Mouse (Mus musculus) heart, embryonic 16.5 days (tissue): Measurements from ENCODE around the gene Dock2. TPM values are rescaled to one million over a fixed set of nuclear protein-coding genes. Genes with fewer than 3 reads are reported as not detected.

ENCODE experiments used
- ATAC-seq: fragments of 200-750 bp; cut with Nextera tagmentation; replicated peaks from 2 replicates; pipeline ENCODE4 v1.8.0; 2017; ENCODE audit warnings: moderate number of reproducible peaks; ENCODE audit not compliant: insufficient read depth, low FRiP score; ENCODE audit errors: extremely low read depth
- H3K27ac ChIP-seq: fragments of 300-500 bp; sonication (generic); 2 replicates; pipeline ENCODE4 v1.5.1; 2014; ENCODE audit warnings: mild to moderate bottlenecking, low read length, control low read depth, moderate library complexity
- H3K27me3 ChIP-seq: fragments of 300-500 bp; sonication (generic); 2 replicates; pipeline ENCODE4 v1.6.1; 2014; ENCODE audit warnings: low read length, mixed read lengths; ENCODE audit not compliant: control insufficient read depth, insufficient read depth
- H3K36me3 ChIP-seq: fragments of 300-500 bp; sonication (generic); 2 replicates; pipeline ENCODE4 v1.6.1; 2014; ENCODE audit not compliant: control insufficient read depth, insufficient read depth
- H3K4me1 ChIP-seq: fragments of 300-500 bp; sonication (generic); 2 replicates; pipeline ENCODE4 v1.6.1; 2014; ENCODE audit warnings: low read length, mixed read lengths; ENCODE audit not compliant: control insufficient read depth, insufficient read depth
- H3K4me2 ChIP-seq: fragments of 300-500 bp; sonication (generic); 2 replicates; pipeline ENCODE4 v1.6.1; 2014; ENCODE audit warnings: low read depth, mild to moderate bottlenecking, control low read depth, low read length
- H3K4me3 ChIP-seq: fragments of 300-500 bp; sonication (generic); 2 replicates; pipeline ENCODE4 v1.5.1; 2014; ENCODE audit warnings: mild to moderate bottlenecking, control low read depth, low read length
- H3K9ac ChIP-seq: fragments of 300-500 bp; sonication (generic); 2 replicates; pipeline ENCODE4 v1.6.1; 2014; ENCODE audit warnings: low read length, control low read depth
- H3K9me3 ChIP-seq: fragments of 300-500 bp; sonication (generic); replicated peaks from 2 replicates; pipeline ENCODE4 v1.6.1; 2016; ENCODE audit warnings: low read length; ENCODE audit not compliant: control insufficient read depth
- WGBS: fragments of 180-500 bp; shearing (Covaris S2); extraction: QIAGEN DNeasy Blood & Tissue Kit; methylation state at CpG from one replicate; pipeline ENCODE4 v1.1.7; 2014; 5-methylcytosine and 5-hydroxymethylcytosine counted together
- polyA plus RNA-seq: library from polyadenylated mRNA; unstranded; fragments of >200 nt; fragmentation: Nextera tagmentation; extraction: Ambion mirVana; gene quantifications from 2 replicates; pipeline ENCODE4 v1.2.1, GENCODE M21; 2015

Gene Dock2
- polyA plus RNA-seq, 1 experiment from 2014 or later = 5.3 TPM

GRCm38 (mm10) chr11:34528006-34528405 is 255.7 kb downstream of the Dock2 start:
- Histone ChIP-seq H3K27me3 (no peaks in the 10 kb centered on the region), H3K36me3 (no peaks in the 10 kb centered on the region), H3K9me3 (no peaks in the 10 kb centered on the region), H3K4me2 (no peak overlapping the region), H3K9ac (no peak overlapping the region), H3K4me1 (no peaks in the 10 kb centered on the region), H3K27ac (no peak overlapping the region), H3K4me3 (no peak overlapping the region)
- no peak for ATAC-seq
- WGBS = 76% methylated on average over 4 of the region's 4 CpGs

GRCm38 (mm10) chr11:34527238-34527637 is 256.5 kb downstream of the Dock2 start:
- Histone ChIP-seq H3K27ac (no peak overlapping the region), H3K36me3 (no peaks in the 10 kb centered on the region), H3K4me1 (no peaks in the 10 kb centered on the region), H3K4me3 (no peak overlapping the region), H3K9ac (no peak overlapping the region), H3K4me2 (no peak overlapping the region), H3K9me3 (no peaks in the 10 kb centered on the region), H3K27me3 (no peaks in the 10 kb centered on the region)
- ATAC-seq = no peak
- WGBS = 86% methylated on average over 5 of the region's 5 CpGs

GRCm38 (mm10) chr11:34525096-34525891 is 258.4 kb downstream of the Dock2 start:
- no peak overlapping the region for H3K4me2 ChIP-seq
- no peaks in the 10 kb centered on the region for H3K36me3 ChIP-seq
- no peaks in the 10 kb centered on the region for H3K27me3 ChIP-seq
- H3K9ac ChIP-seq = no peak overlapping the region
- no peaks in the 10 kb centered on the region for H3K9me3 ChIP-seq
- H3K4me3 ChIP-seq = no peak overlapping the region
- H3K4me1 ChIP-seq = no peaks in the 10 kb centered on the region
- no peak overlapping the region for H3K27ac ChIP-seq
- 49% methylated on average over 7 of the region's 7 CpGs for WGBS
- no peak for ATAC-seq

GRCm38 (mm10) chr11:34524586-34524985 is 259.1 kb downstream of the Dock2 start:
- Histone ChIP-seq H3K9me3 (no peaks in the 10 kb centered on the region), H3K27me3 (no peaks in the 10 kb centered on the region), H3K4me1 (no peaks in the 10 kb centered on the region), H3K36me3 (no peaks in the 10 kb centered on the region), H3K4me2 (no peak overlapping the region), H3K9ac (no peak overlapping the region), H3K27ac (no peak overlapping the region), H3K4me3 (no peak overlapping the region)
- WGBS = 64% methylated on average over 4 of the region's 4 CpGs
- no peak for ATAC-seq

- H3K27me3 ChIP-seq = no peaks in the 10 kb centered on the region
- WGBS = 70% methylated on average over 5 of the region's 5 CpGs
Measured at GRCm38 (mm10) chr11:34518566-34518965, 265.1 kb downstream of the Dock2 start.

GRCm38 (mm10) chr11:34516971-34517370 is 266.7 kb downstream of the Dock2 start:
- WGBS = 44% methylated on average over 2 of the region's 2 CpGs
- Histone ChIP-seq H3K4me1 (no peaks in the 10 kb centered on the region), H3K9me3 (no peaks in the 10 kb centered on the region), H3K4me3 (no peak overlapping the region), H3K27ac (no peak overlapping the region), H3K9ac (no peak overlapping the region), H3K4me2 (no peak overlapping the region), H3K36me3 (no peaks in the 10 kb centered on the region), H3K27me3 (no peaks in the 10 kb centered on the region)
- ATAC-seq = no peak

More at GRCm38 (mm10) chr11:34518566-34518965, 265.1 kb downstream of the Dock2 start:
- no peaks in the 10 kb centered on the region for H3K36me3 ChIP-seq
- ATAC-seq = no peak
- H3K9ac ChIP-seq = no peak overlapping the region
- no peaks in the 10 kb centered on the region for H3K4me1 ChIP-seq
- H3K4me2 ChIP-seq = no peak overlapping the region
- no peaks in the 10 kb centered on the region for H3K9me3 ChIP-seq
- no peak overlapping the region for H3K27ac ChIP-seq
- no peak overlapping the region for H3K4me3 ChIP-seq

GRCm38 (mm10) chr11:34515301-34515700 is 268.4 kb downstream of the Dock2 start:
- Histone ChIP-seq H3K27me3 (no peaks in the 10 kb centered on the region), H3K27ac (no peak overlapping the region), H3K4me2 (no peak overlapping the region), H3K36me3 (no peaks in the 10 kb centered on the region), H3K4me1 (no peaks in the 10 kb centered on the region), H3K9ac (no peak overlapping the region), H3K4me3 (no peak overlapping the region), H3K9me3 (no peaks in the 10 kb centered on the region)
- 14% methylated on average over 4 of the region's 4 CpGs for WGBS
- 0 out of 2 replicates have a peak, but pooled peaks have one; percentile 23 for ATAC-seq

- Histone ChIP-seq H3K27ac (no peak overlapping the region), H3K36me3 (no peaks in the 10 kb centered on the region), H3K4me2 (no peak overlapping the region), H3K9ac (no peak overlapping the region), H3K4me3 (no peak overlapping the region), H3K4me1 (no peaks in the 10 kb centered on the region), H3K27me3 (no peaks in the 10 kb centered on the region), H3K9me3 (no peaks in the 10 kb centered on the region)
- ATAC-seq = no peak
- WGBS = 85% methylated on average over 1 of the region's 1 CpGs
Measured at GRCm38 (mm10) chr11:34506390-34506789, 277.3 kb downstream of the Dock2 start.

GRCm38 (mm10) chr11:34499663-34500062 is 284.0 kb downstream of the Dock2 start:
- H3K4me3 ChIP-seq = no peak overlapping the region
- H3K27me3 ChIP-seq = no peaks in the 10 kb centered on the region
- H3K4me2 ChIP-seq = no peak overlapping the region
- H3K9ac ChIP-seq = no peak overlapping the region
- no peaks in the 10 kb centered on the region for H3K9me3 ChIP-seq
- no peak for ATAC-seq
- H3K4me1 ChIP-seq = no peaks in the 10 kb centered on the region
- no peaks in the 10 kb centered on the region for H3K36me3 ChIP-seq
- 70% methylated on average over 1 of the region's 1 CpGs for WGBS
- H3K27ac ChIP-seq = no peak overlapping the region
